Mouse (Mus musculus): ENCODE measurements around the gene Chst1. TPM values are rescaled to one million over a fixed set of nuclear protein-coding genes. Genes with fewer than 3 reads are reported as not detected.

Chst1 gene
- polyA plus RNA-seq (2014; fragmentation: Nextera tagmentation; extraction: Ambion mirVana) = 16.1 and 20.2 TPM in 2 replicates

- under 1% methylated on average over 46 of the region's 82 CpGs for WGBS
- peak; percentile 77 for ATAC-seq (ENCODE audit: low read depth)
- H3K4me2 ChIP-seq (ENCODE audit: low read depth, low read length) = peak within 1 kb of the TSS; percentile 90
- peak within 1 kb of the TSS; percentile 90 for H3K9ac ChIP-seq (replicated peaks; ENCODE audit: low read depth, low read length)
- no peaks in the 10 kb centered on the region for H3K27me3 ChIP-seq (ENCODE audit: control insufficient read depth, insufficient read depth, low read length)
- H3K4me1 ChIP-seq (ENCODE audit: control insufficient read depth, insufficient read depth, low read length) = peaks cover 6% of the 10 kb centered on the region; the same call in 1 of the 2 replicates
- H3K4me3 ChIP-seq (ENCODE audit: low read depth, low read length) = peak within 1 kb of the TSS; percentile 75
- H3K9me3 ChIP-seq (ENCODE audit: control insufficient read depth, low read length) = no peaks in the 10 kb centered on the region
- peak within 1 kb of the TSS; percentile 73 for H3K27ac ChIP-seq (ENCODE audit: low read depth, low read length)
- no peaks in the 10 kb centered on the region for H3K36me3 ChIP-seq (ENCODE audit: control insufficient read depth, insufficient read depth, low read length)
These were observed at the start of gene Chst1 for GRCm38 (mm10) chr2:92599487-92600347. Gene Chst1, plus strand, starts transcription at chr2:92599707.

DNA sequence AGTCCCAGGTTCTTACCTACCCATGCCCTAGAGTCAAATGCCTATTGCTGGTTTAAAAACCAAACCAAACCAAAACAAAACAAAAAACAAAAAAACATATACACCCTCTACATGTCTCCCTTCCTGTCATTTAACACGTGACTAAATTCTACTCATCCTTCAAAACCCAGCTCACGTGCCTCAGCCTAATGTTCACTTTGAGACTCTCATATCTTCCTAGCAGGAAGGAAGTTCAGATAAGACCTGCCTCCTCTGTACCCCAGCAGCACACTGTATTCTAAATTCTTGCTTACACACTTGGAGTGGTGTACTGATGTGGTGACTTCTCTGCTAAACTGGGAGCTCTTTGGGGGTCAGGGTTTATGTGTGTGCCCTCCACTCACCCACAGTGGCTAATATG is 49.5 kb upstream of the Chst1 start:
- 81% methylated on average over 2 of the region's 2 CpGs for WGBS

DNA sequence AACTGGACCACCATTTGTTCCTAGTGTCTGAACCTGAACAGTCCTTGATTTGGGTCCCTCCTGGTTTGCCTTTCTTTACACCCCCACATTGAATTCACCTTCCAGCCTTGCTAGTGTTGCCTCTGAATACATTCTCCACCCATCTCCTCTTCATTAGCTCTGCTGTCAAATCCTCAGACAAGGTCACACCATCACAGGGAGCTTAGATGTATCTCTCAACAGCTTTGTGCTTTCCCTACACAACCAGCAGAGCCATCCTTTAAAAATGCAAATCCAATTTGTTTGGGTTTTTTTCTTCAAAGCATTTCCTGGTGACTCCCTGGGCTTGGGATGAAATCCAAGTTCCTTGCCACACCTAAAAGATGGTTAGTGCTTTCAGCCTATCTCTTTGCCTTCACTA is 45.0 kb upstream of the Chst1 start:
- no peak overlapping the region for H3K9ac ChIP-seq (replicated peaks; ENCODE audit: low read depth, low read length)
- no peaks in the 10 kb centered on the region for H3K27me3 ChIP-seq (ENCODE audit: control insufficient read depth, insufficient read depth, low read length)
- no peaks in the 10 kb centered on the region for H3K9me3 ChIP-seq (ENCODE audit: control insufficient read depth, low read length)
- H3K4me3 ChIP-seq (ENCODE audit: low read depth, low read length) = no peak overlapping the region
- no peak overlapping the region for H3K4me2 ChIP-seq (ENCODE audit: low read depth, low read length)
- no peak for ATAC-seq (ENCODE audit: low read depth)
- no peaks in the 10 kb centered on the region for H3K4me1 ChIP-seq (ENCODE audit: control insufficient read depth, insufficient read depth, low read length)
- no peaks in the 10 kb centered on the region for H3K36me3 ChIP-seq (ENCODE audit: control insufficient read depth, insufficient read depth, low read length)
- no peak overlapping the region for H3K27ac ChIP-seq (ENCODE audit: low read depth, low read length)

More for the DNA sequence above, 49.5 kb upstream of the Chst1 start:
- H3K4me1 ChIP-seq (ENCODE audit: control insufficient read depth, insufficient read depth, low read length) = no peaks in the 10 kb centered on the region
- H3K4me3 ChIP-seq (ENCODE audit: low read depth, low read length) = no peak overlapping the region
- H3K27ac ChIP-seq (ENCODE audit: low read depth, low read length) = no peak overlapping the region
- H3K4me2 ChIP-seq (ENCODE audit: low read depth, low read length) = no peak overlapping the region
- no peaks in the 10 kb centered on the region for H3K9me3 ChIP-seq (ENCODE audit: control insufficient read depth, low read length)
- no peaks in the 10 kb centered on the region for H3K36me3 ChIP-seq (ENCODE audit: control insufficient read depth, insufficient read depth, low read length)
- H3K27me3 ChIP-seq (ENCODE audit: control insufficient read depth, insufficient read depth, low read length) = no peaks in the 10 kb centered on the region
- ATAC-seq (ENCODE audit: low read depth) = no peak
- H3K9ac ChIP-seq (replicated peaks; ENCODE audit: low read depth, low read length) = no peak overlapping the region

- no peaks in the 10 kb centered on the region for H3K27me3 ChIP-seq (ENCODE audit: control insufficient read depth, insufficient read depth, low read length)
- H3K36me3 ChIP-seq (ENCODE audit: control insufficient read depth, insufficient read depth, low read length) = no peaks in the 10 kb centered on the region
- ATAC-seq (ENCODE audit: low read depth) = no peak
- no peak overlapping the region for H3K9ac ChIP-seq (replicated peaks; ENCODE audit: low read depth, low read length)
- no peaks in the 10 kb centered on the region for H3K9me3 ChIP-seq (ENCODE audit: control insufficient read depth, low read length)
- H3K4me2 ChIP-seq (ENCODE audit: low read depth, low read length) = no peak overlapping the region
- no peaks in the 10 kb centered on the region for H3K4me1 ChIP-seq (ENCODE audit: control insufficient read depth, insufficient read depth, low read length)
- WGBS = 77% methylated on average over 4 of the region's 4 CpGs
- H3K27ac ChIP-seq (ENCODE audit: low read depth, low read length) = no peak overlapping the region
- H3K4me3 ChIP-seq (ENCODE audit: low read depth, low read length) = no peak overlapping the region
These were observed 36.6 kb upstream of the Chst1 start for GRCm38 (mm10) chr2:92562930-92563329.

DNA sequence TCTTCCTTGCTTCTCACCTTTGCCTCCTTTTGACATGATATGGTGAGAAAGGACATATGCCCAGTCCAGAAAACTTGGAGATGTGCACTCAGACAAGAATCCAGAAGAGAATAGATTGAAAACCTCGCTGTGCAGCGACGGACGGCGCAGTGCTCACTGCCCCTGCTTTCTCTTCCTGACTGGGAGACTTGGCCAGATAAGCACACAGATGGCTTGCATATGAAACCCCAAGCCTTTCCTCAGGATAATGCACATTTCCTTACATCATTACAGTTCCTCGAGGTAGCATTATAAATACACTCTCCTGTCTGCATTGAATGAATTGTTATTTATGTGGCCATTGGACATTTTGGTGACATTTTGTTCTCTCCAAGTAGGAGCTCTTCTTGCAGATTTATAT is 28.9 kb upstream of the Chst1 start:
- no peak overlapping the region for H3K27ac ChIP-seq (ENCODE audit: low read depth, low read length)
- no peaks in the 10 kb centered on the region for H3K9me3 ChIP-seq (ENCODE audit: control insufficient read depth, low read length)
- no peak overlapping the region for H3K4me3 ChIP-seq (ENCODE audit: low read depth, low read length)
- no peaks in the 10 kb centered on the region for H3K4me1 ChIP-seq (ENCODE audit: control insufficient read depth, insufficient read depth, low read length)
- ATAC-seq (ENCODE audit: low read depth) = no peak
- no peak overlapping the region for H3K9ac ChIP-seq (replicated peaks; ENCODE audit: low read depth, low read length)
- no peaks in the 10 kb centered on the region for H3K27me3 ChIP-seq (ENCODE audit: control insufficient read depth, insufficient read depth, low read length)
- H3K4me2 ChIP-seq (ENCODE audit: low read depth, low read length) = no peak overlapping the region
- no peaks in the 10 kb centered on the region for H3K36me3 ChIP-seq (ENCODE audit: control insufficient read depth, insufficient read depth, low read length)
- WGBS = 84% methylated on average over 6 of the region's 6 CpGs

- WGBS = 78% methylated on average over 9 of the region's 9 CpGs
- no peak overlapping the region for H3K9ac ChIP-seq (replicated peaks; ENCODE audit: low read depth, low read length)
- H3K27me3 ChIP-seq (ENCODE audit: control insufficient read depth, insufficient read depth, low read length) = no peaks in the 10 kb centered on the region
- H3K4me3 ChIP-seq (ENCODE audit: low read depth, low read length) = no peak overlapping the region
- no peaks in the 10 kb centered on the region for H3K4me1 ChIP-seq (ENCODE audit: control insufficient read depth, insufficient read depth, low read length)
- H3K27ac ChIP-seq (ENCODE audit: low read depth, low read length) = no peak overlapping the region
- H3K36me3 ChIP-seq (ENCODE audit: control insufficient read depth, insufficient read depth, low read length) = no peaks in the 10 kb centered on the region
- no peaks in the 10 kb centered on the region for H3K9me3 ChIP-seq (ENCODE audit: control insufficient read depth, low read length)
- no peak for ATAC-seq (ENCODE audit: low read depth)
- H3K4me2 ChIP-seq (ENCODE audit: low read depth, low read length) = no peak overlapping the region
These were observed 21.7 kb upstream of the Chst1 start for GRCm38 (mm10) chr2:92577824-92578223.

- ATAC-seq (ENCODE audit: low read depth) = no peak
- no peaks in the 10 kb centered on the region for H3K9me3 ChIP-seq (ENCODE audit: control insufficient read depth, low read length)
- WGBS = 91% methylated on average over 7 of the region's 7 CpGs
- H3K27me3 ChIP-seq (ENCODE audit: control insufficient read depth, insufficient read depth, low read length) = no peaks in the 10 kb centered on the region
- no peak overlapping the region for H3K9ac ChIP-seq (replicated peaks; ENCODE audit: low read depth, low read length)
- no peaks in the 10 kb centered on the region for H3K4me1 ChIP-seq (ENCODE audit: control insufficient read depth, insufficient read depth, low read length)
- H3K4me3 ChIP-seq (ENCODE audit: low read depth, low read length) = no peak overlapping the region
- no peak overlapping the region for H3K27ac ChIP-seq (ENCODE audit: low read depth, low read length)
- no peak overlapping the region for H3K4me2 ChIP-seq (ENCODE audit: low read depth, low read length)
- no peaks in the 10 kb centered on the region for H3K36me3 ChIP-seq (ENCODE audit: control insufficient read depth, insufficient read depth, low read length)
These were observed 18.2 kb upstream of the Chst1 start for GRCm38 (mm10) chr2:92581302-92581701.

- no peak overlapping the region for H3K27ac ChIP-seq (ENCODE audit: low read depth, low read length)
- H3K9ac ChIP-seq (replicated peaks; ENCODE audit: low read depth, low read length) = no peak overlapping the region
- H3K4me3 ChIP-seq (ENCODE audit: low read depth, low read length) = no peak overlapping the region
- H3K27me3 ChIP-seq (ENCODE audit: control insufficient read depth, insufficient read depth, low read length) = no peaks in the 10 kb centered on the region
- H3K4me1 ChIP-seq (ENCODE audit: control insufficient read depth, insufficient read depth, low read length) = no peaks in the 10 kb centered on the region
- no peak overlapping the region for H3K4me2 ChIP-seq (ENCODE audit: low read depth, low read length)
- no peak for ATAC-seq (ENCODE audit: low read depth)
- H3K36me3 ChIP-seq (ENCODE audit: control insufficient read depth, insufficient read depth, low read length) = no peaks in the 10 kb centered on the region
- WGBS = 72% methylated on average over 5 of the region's 5 CpGs
- H3K9me3 ChIP-seq (ENCODE audit: control insufficient read depth, low read length) = no peaks in the 10 kb centered on the region
These were observed 16.9 kb upstream of the Chst1 start for GRCm38 (mm10) chr2:92582596-92582995.

- Histone ChIP-seq H3K4me1 (ENCODE audit: control insufficient read depth, insufficient read depth, low read length) (no peaks in the 10 kb centered on the region), H3K27me3 (ENCODE audit: control insufficient read depth, insufficient read depth, low read length) (no peaks in the 10 kb centered on the region), H3K9ac (replicated peaks; ENCODE audit: low read depth, low read length) (no peak overlapping the region), H3K4me2 (ENCODE audit: low read depth, low read length) (no peak overlapping the region), H3K4me3 (ENCODE audit: low read depth, low read length) (no peak overlapping the region), H3K27ac (ENCODE audit: low read depth, low read length) (no peak overlapping the region), H3K36me3 (ENCODE audit: control insufficient read depth, insufficient read depth, low read length) (no peaks in the 10 kb centered on the region), H3K9me3 (ENCODE audit: control insufficient read depth, low read length) (no peaks in the 10 kb centered on the region)
- ATAC-seq (ENCODE audit: low read depth) = no peak
- 86% methylated on average over 2 of the region's 2 CpGs for WGBS
These were observed 11.7 kb upstream of the Chst1 start for GRCm38 (mm10) chr2:92587806-92588205.

All from neural tube, embryonic 14.5 days (tissue).